Mouse (Mus musculus) kidney, embryonic 14.5 days (tissue): ENCODE results near the gene Sh3bp4. TPM values are rescaled to one million over a fixed set of nuclear protein-coding genes. Genes with fewer than 3 reads are reported as not detected.

Experiments
- ATAC-seq: fragments of 200-750 bp; cut with Nextera tagmentation; 2 replicates; pipeline ENCODE4 v1.8.0; 2017; ENCODE audit warnings: moderate number of reproducible peaks, mild to moderate bottlenecking, moderate TSS enrichment, moderate library complexity; ENCODE audit not compliant: low FRiP score, low TSS enrichment
- H3K27ac ChIP-seq: fragments of 300-500 bp; sonication (generic); 2 replicates; pipeline ENCODE4 v1.5.1; 2014; ENCODE audit warnings: low read depth, mild to moderate bottlenecking, low read length, moderate library complexity, mixed read lengths
- H3K27me3 ChIP-seq: fragments of 300-500 bp; sonication (generic); 2 replicates; pipeline ENCODE4 v1.6.1; 2014; ENCODE audit warnings: mild to moderate bottlenecking, low read length; ENCODE audit not compliant: control insufficient read depth, insufficient read depth
- H3K36me3 ChIP-seq: fragments of 300-500 bp; sonication (generic); 2 replicates; pipeline ENCODE4 v1.6.1; 2014; ENCODE audit warnings: low read length, mixed read lengths; ENCODE audit not compliant: control insufficient read depth, insufficient read depth
- H3K4me1 ChIP-seq: fragments of 300-500 bp; sonication (generic); 2 replicates; pipeline ENCODE4 v1.6.1; 2014; ENCODE audit warnings: low read length, mixed read lengths; ENCODE audit not compliant: control insufficient read depth, insufficient read depth
- H3K4me2 ChIP-seq: fragments of 300-500 bp; sonication (generic); replicated peaks from 2 replicates; pipeline ENCODE4 v1.6.1; 2014; ENCODE audit warnings: low read depth, mild to moderate bottlenecking, low read length
- H3K4me3 ChIP-seq: fragments of 300-500 bp; sonication (generic); 2 replicates; pipeline ENCODE4 v1.5.1; 2014; ENCODE audit warnings: mild to moderate bottlenecking, low read length
- H3K9ac ChIP-seq: fragments of 300-500 bp; sonication (generic); 2 replicates; pipeline ENCODE4 v1.6.1; 2014; ENCODE audit warnings: low read depth, mild to moderate bottlenecking, low read length, moderate library complexity
- H3K9me3 ChIP-seq: fragments of 300-500 bp; sonication (generic); 2 replicates; pipeline ENCODE4 v1.6.1; 2016; ENCODE audit warnings: low read length; ENCODE audit not compliant: control insufficient read depth
- WGBS: fragments of 180-500 bp; shearing (Covaris S2); extraction: QIAGEN DNeasy Blood & Tissue Kit; methylation state at CpG from one replicate; pipeline ENCODE4 v1.1.7; 2014; 5-methylcytosine and 5-hydroxymethylcytosine counted together
- polyA plus RNA-seq: library from polyadenylated mRNA; unstranded; fragments of >200 nt; fragmentation: Nextera tagmentation; extraction: Ambion mirVana; gene quantifications from 2 replicates; pipeline ENCODE4 v1.2.1, GENCODE M21; 2014

The Sh3bp4 gene
- polyA plus RNA-seq, 1 experiment from 2014 or later: 26.1 TPM

- peaks cover 67% of the 10 kb centered on the region for H3K4me1 ChIP-seq
- WGBS: 53% methylated on average over 6 of the region's 6 CpGs
- no peak overlapping the region for H3K9ac ChIP-seq
- H3K27ac ChIP-seq: peak overlapping the region; percentile 60; the same call in 1 of the 2 replicates
- no peak for ATAC-seq
- H3K9me3 ChIP-seq: no peaks in the 10 kb centered on the region
- H3K4me3 ChIP-seq: no peak overlapping the region
- no peaks in the 10 kb centered on the region for H3K36me3 ChIP-seq
- no peak overlapping the region for H3K4me2 ChIP-seq
- no peaks in the 10 kb centered on the region for H3K27me3 ChIP-seq
Measured at GRCm38 (mm10) chr1:89107466-89107865, 37.3 kb downstream of the Sh3bp4 start.

- Histone ChIP-seq H3K9ac (no peak overlapping the region), H3K9me3 (no peaks in the 10 kb centered on the region), H3K4me1 (peaks cover 58% of the 10 kb centered on the region), H3K36me3 (no peaks in the 10 kb centered on the region), H3K27ac (peak overlapping the region; percentile 60), H3K27me3 (no peaks in the 10 kb centered on the region), H3K4me3 (no peak overlapping the region), H3K4me2 (no peak overlapping the region)
- 8% methylated on average over 6 of the region's 6 CpGs for WGBS
- ATAC-seq: peak; percentile 56
Measured at GRCm38 (mm10) chr1:89108340-89108896, 38.2 kb downstream of the Sh3bp4 start.

- Histone ChIP-seq H3K4me1 (peaks cover 45% of the 10 kb centered on the region), H3K27me3 (no peaks in the 10 kb centered on the region), H3K27ac (peak overlapping the region; percentile 24; the same call in 1 of the 2 replicates), H3K4me3 (no peak overlapping the region), H3K9me3 (no peaks in the 10 kb centered on the region), H3K36me3 (no peaks in the 10 kb centered on the region), H3K9ac (0 out of 2 replicates have a peak overlapping the region, but pooled peaks have one; percentile 12), H3K4me2 (no peak overlapping the region)
- peak; percentile 30; the same call in 1 of the 2 replicates for ATAC-seq
- 30% methylated on average over 7 of the region's 7 CpGs for WGBS
Measured at GRCm38 (mm10) chr1:89109767-89110166, 39.6 kb downstream of the Sh3bp4 start.

- H3K4me2 ChIP-seq: no peak overlapping the region
- no peak overlapping the region for H3K9ac ChIP-seq
- ATAC-seq: no peak
- no peaks in the 10 kb centered on the region for H3K9me3 ChIP-seq
- peaks cover 45% of the 10 kb centered on the region for H3K4me1 ChIP-seq
- H3K4me3 ChIP-seq: no peak overlapping the region
- H3K27ac ChIP-seq: no peak overlapping the region
- 73% methylated on average over 6 of the region's 6 CpGs for WGBS
- H3K27me3 ChIP-seq: no peaks in the 10 kb centered on the region
- no peaks in the 10 kb centered on the region for H3K36me3 ChIP-seq
Measured at GRCm38 (mm10) chr1:89110767-89111534, 40.7 kb downstream of the Sh3bp4 start.

- Histone ChIP-seq H3K4me1 (peaks cover 39% of the 10 kb centered on the region), H3K9ac (no peak overlapping the region), H3K27me3 (no peaks in the 10 kb centered on the region), H3K27ac (no peak overlapping the region), H3K36me3 (no peaks in the 10 kb centered on the region), H3K4me2 (no peak overlapping the region), H3K9me3 (no peaks in the 10 kb centered on the region), H3K4me3 (no peak overlapping the region)
- 100% methylated on average over 1 of the region's 1 CpGs for WGBS
- no peak for ATAC-seq
Measured at GRCm38 (mm10) chr1:89112544-89112943, 42.3 kb downstream of the Sh3bp4 start.

- Histone ChIP-seq H3K9me3 (no peaks in the 10 kb centered on the region), H3K4me2 (no peak overlapping the region), H3K27me3 (no peaks in the 10 kb centered on the region), H3K27ac (no peak overlapping the region), H3K4me1 (peaks cover 33% of the 10 kb centered on the region), H3K9ac (no peak overlapping the region), H3K36me3 (no peaks in the 10 kb centered on the region), H3K4me3 (no peak overlapping the region)
- WGBS: 83% methylated on average over 3 of the region's 3 CpGs
- no peak for ATAC-seq
Measured at GRCm38 (mm10) chr1:89113731-89114130, 43.5 kb downstream of the Sh3bp4 start.

- Histone ChIP-seq H3K36me3 (no peaks in the 10 kb centered on the region), H3K4me3 (no peak overlapping the region), H3K4me2 (no peak overlapping the region), H3K27me3 (no peaks in the 10 kb centered on the region), H3K27ac (no peak overlapping the region), H3K9ac (no peak overlapping the region), H3K9me3 (no peaks in the 10 kb centered on the region), H3K4me1 (peaks cover 15% of the 10 kb centered on the region)
- 66% methylated on average over 5 of the region's 5 CpGs for WGBS
- no peak for ATAC-seq
Measured at GRCm38 (mm10) chr1:89117062-89117461, 46.8 kb downstream of the Sh3bp4 start.

- Histone ChIP-seq H3K27ac (no peak overlapping the region), H3K4me1 (peaks cover 15% of the 10 kb centered on the region), H3K27me3 (no peaks in the 10 kb centered on the region), H3K36me3 (no peaks in the 10 kb centered on the region), H3K4me2 (no peak overlapping the region), H3K4me3 (no peak overlapping the region), H3K9ac (no peak overlapping the region), H3K9me3 (no peaks in the 10 kb centered on the region)
- WGBS: 78% methylated on average over 3 of the region's 3 CpGs
- ATAC-seq: no peak
Measured at GRCm38 (mm10) chr1:89118076-89118475, 47.9 kb downstream of the Sh3bp4 start.

- H3K4me3 ChIP-seq: no peak overlapping the region
- no peak overlapping the region for H3K27ac ChIP-seq
- no peaks in the 10 kb centered on the region for H3K9me3 ChIP-seq
- no peak overlapping the region for H3K4me2 ChIP-seq
- no peaks in the 10 kb centered on the region for H3K27me3 ChIP-seq
- no peak overlapping the region for H3K9ac ChIP-seq
- peaks cover 15% of the 10 kb centered on the region for H3K4me1 ChIP-seq
- no peak for ATAC-seq
- H3K36me3 ChIP-seq: no peaks in the 10 kb centered on the region
- WGBS: 79% methylated on average over 5 of the region's 5 CpGs
Measured at GRCm38 (mm10) chr1:89118836-89119235, 48.6 kb downstream of the Sh3bp4 start.
